Mouse (Mus musculus): ENCODE measurements around the gene Aqp9.

- TF ChIP-seq CTCF (IDR thresholded peaks at IDR 0.05; ENCODE audit: insufficient read depth, low read depth, low read length) (no peak), POLR2A (IDR thresholded peaks at IDR 0.05; ENCODE audit: insufficient read depth, low read depth, low read length) (no peak)
Observed at GRCm38 (mm10) chr9:71179964-71180700, 11.7 kb upstream of the Aqp9 start.

All from olfactory bulb, adult 2 months (tissue).